Mouse (Mus musculus): ENCODE data around the gene Cyp2c23. TPM values are rescaled to one million over a fixed set of nuclear protein-coding genes. Genes with fewer than 3 reads are reported as not detected.

The Cyp2c23 gene
- polyA plus RNA-seq, 1 experiment from 2014 or later = not detected

DNA sequence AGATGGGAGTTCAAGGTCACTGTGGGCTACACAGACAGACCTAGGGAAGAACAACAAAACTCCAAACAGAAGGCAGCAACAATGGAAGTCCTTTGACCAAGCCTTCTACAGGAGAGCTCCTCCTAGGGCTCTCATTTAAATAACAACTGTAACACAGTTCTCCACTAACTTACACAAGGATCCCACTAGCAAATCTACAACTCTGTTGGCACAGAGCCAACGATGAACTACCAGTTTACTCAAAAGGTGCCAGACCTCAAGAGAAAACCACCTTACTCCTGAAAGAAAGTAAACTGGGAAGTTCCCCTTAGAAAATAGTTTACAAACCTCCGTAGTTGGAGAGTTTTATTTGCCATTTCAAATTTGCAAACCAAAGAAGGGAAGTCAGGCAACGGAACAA is 20.3 kb upstream of the Cyp2c23 start:
- WGBS = 63% methylated on average over 3 of the region's 3 CpGs
- no peak for ATAC-seq (ENCODE audit: insufficient number of reproducible peaks, insufficient read depth, low FRiP score, low read depth)
- no peak overlapping the region for H3K9ac ChIP-seq (ENCODE audit: low read length)

DNA sequence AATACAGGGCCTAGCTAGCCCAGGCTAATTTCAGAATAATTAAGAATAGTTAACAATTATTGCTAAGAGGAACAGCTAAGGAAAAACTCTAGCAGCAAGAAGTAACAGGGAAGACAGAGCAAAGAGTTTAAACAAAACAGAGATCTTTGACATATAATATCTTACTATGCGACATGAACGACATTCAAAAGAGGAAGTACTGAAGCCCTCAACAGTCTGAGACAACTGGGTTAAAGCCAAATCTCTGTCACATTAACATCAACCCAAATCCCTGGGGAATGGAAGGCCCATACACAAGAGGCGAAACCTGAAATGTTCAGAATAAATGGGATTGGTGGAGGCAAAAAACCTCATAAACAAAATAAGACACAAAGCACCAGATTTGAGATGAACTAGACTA is 16.8 kb upstream of the Cyp2c23 start:
- Histone ChIP-seq H3K9me3 (ENCODE audit: control insufficient read depth, low read length) (no peaks in the 10 kb centered on the region), H3K27me3 (ENCODE audit: control insufficient read depth, insufficient read depth, low read length) (no peaks in the 10 kb centered on the region), H3K4me3 (ENCODE audit: control insufficient read depth in 1 of 2, insufficient read depth in 1 of 2, low read depth in 1 of 2, low read length in 2 of 2) (no peak overlapping the region), H3K4me1 (ENCODE audit: control insufficient read depth in 2 of 2, insufficient read depth in 2 of 2, low read length in 2 of 2) (no peaks in the 10 kb centered on the region), H3K4me2 (ENCODE audit: low read length) (no peak overlapping the region), H3K9ac (ENCODE audit: low read length) (no peak overlapping the region), H3K27ac (replicated peaks in 1 of 2; ENCODE audit: control insufficient read depth in 1 of 2, insufficient read depth in 1 of 2, low read depth in 2 of 2, low read length in 2 of 2) (no peak overlapping the region), H3K36me3 (ENCODE audit: control insufficient read depth, insufficient read depth, low read length) (peaks cover 34% of the 10 kb centered on the region)
- WGBS = 87% methylated on average over 3 of the region's 3 CpGs
- ATAC-seq (ENCODE audit: insufficient number of reproducible peaks, insufficient read depth, low FRiP score, low read depth) = no peak

More for the DNA sequence above, 20.3 kb upstream of the Cyp2c23 start:
- Histone ChIP-seq H3K27me3 (ENCODE audit: control insufficient read depth, insufficient read depth, low read length) (no peaks in the 10 kb centered on the region), H3K9me3 (ENCODE audit: control insufficient read depth, low read length) (no peaks in the 10 kb centered on the region), H3K4me3 (ENCODE audit: control insufficient read depth in 1 of 2, insufficient read depth in 1 of 2, low read depth in 1 of 2, low read length in 2 of 2) (no peak overlapping the region), H3K36me3 (ENCODE audit: control insufficient read depth, insufficient read depth, low read length) (peaks cover 47% of the 10 kb centered on the region), H3K27ac (replicated peaks in 1 of 2; ENCODE audit: control insufficient read depth in 1 of 2, insufficient read depth in 1 of 2, low read depth in 2 of 2, low read length in 2 of 2) (no peak overlapping the region), H3K4me2 (ENCODE audit: low read length) (no peak overlapping the region), H3K4me1 (ENCODE audit: control insufficient read depth in 2 of 2, insufficient read depth in 2 of 2, low read length in 2 of 2) (no peaks in the 10 kb centered on the region)

DNA sequence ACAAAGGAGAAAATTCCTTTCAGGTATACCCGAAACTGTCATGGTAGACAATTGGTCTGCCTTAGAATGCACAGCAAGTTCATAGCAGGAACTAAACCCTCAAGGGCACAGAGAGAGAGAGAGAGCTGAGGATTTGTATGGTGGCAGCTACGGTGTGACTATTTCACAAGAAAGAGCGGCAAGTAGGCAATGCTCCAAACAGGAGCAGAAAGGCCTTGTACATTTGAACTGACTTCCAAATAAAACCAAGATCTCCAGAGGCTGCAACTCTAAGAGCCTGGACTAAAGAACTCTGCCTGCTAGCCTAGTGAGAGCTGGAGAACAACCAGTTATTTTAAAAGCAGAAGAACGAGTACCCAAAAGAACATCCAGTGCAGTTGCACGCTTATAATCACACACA is 13.1 kb upstream of the Cyp2c23 start:
- Histone ChIP-seq H3K27ac (replicated peaks in 1 of 2; ENCODE audit: control insufficient read depth in 1 of 2, insufficient read depth in 1 of 2, low read depth in 2 of 2, low read length in 2 of 2) (no peak overlapping the region), H3K9me3 (ENCODE audit: control insufficient read depth, low read length) (no peaks in the 10 kb centered on the region), H3K36me3 (ENCODE audit: control insufficient read depth, insufficient read depth, low read length) (peaks cover 62% of the 10 kb centered on the region), H3K9ac (ENCODE audit: low read length) (no peak overlapping the region), H3K4me1 (ENCODE audit: control insufficient read depth in 2 of 2, insufficient read depth in 2 of 2, low read length in 2 of 2) (no peaks in the 10 kb centered on the region), H3K27me3 (ENCODE audit: control insufficient read depth, insufficient read depth, low read length) (no peaks in the 10 kb centered on the region), H3K4me2 (ENCODE audit: low read length) (no peak overlapping the region), H3K4me3 (ENCODE audit: control insufficient read depth in 1 of 2, insufficient read depth in 1 of 2, low read depth in 1 of 2, low read length in 2 of 2) (no peak overlapping the region)
- no peak for ATAC-seq (ENCODE audit: insufficient number of reproducible peaks, insufficient read depth, low FRiP score, low read depth)
- WGBS = 85% methylated on average over 5 of the region's 5 CpGs

GRCm38 (mm10) chr19:44033396-44033795 is 4.4 kb upstream of the Cyp2c23 start:
- WGBS = 88% methylated on average over 5 of the region's 5 CpGs
- H3K27me3 ChIP-seq (ENCODE audit: control insufficient read depth, insufficient read depth, low read length) = no peaks in the 10 kb centered on the region
- H3K9me3 ChIP-seq (ENCODE audit: control insufficient read depth, low read length) = no peaks in the 10 kb centered on the region
- H3K4me2 ChIP-seq (ENCODE audit: low read length) = no peak overlapping the region
- ATAC-seq (ENCODE audit: insufficient number of reproducible peaks, insufficient read depth, low FRiP score, low read depth) = no peak
- H3K4me1 ChIP-seq (ENCODE audit: control insufficient read depth in 2 of 2, insufficient read depth in 2 of 2, low read length in 2 of 2) = no peaks in the 10 kb centered on the region
- H3K27ac ChIP-seq (replicated peaks in 1 of 2; ENCODE audit: control insufficient read depth in 1 of 2, insufficient read depth in 1 of 2, low read depth in 2 of 2, low read length in 2 of 2) = no peak overlapping the region
- no peak overlapping the region for H3K9ac ChIP-seq (ENCODE audit: low read length)
- peaks cover 26% of the 10 kb centered on the region for H3K36me3 ChIP-seq (ENCODE audit: control insufficient read depth, insufficient read depth, low read length)
- H3K4me3 ChIP-seq (ENCODE audit: control insufficient read depth in 1 of 2, insufficient read depth in 1 of 2, low read depth in 1 of 2, low read length in 2 of 2) = no peak overlapping the region

DNA sequence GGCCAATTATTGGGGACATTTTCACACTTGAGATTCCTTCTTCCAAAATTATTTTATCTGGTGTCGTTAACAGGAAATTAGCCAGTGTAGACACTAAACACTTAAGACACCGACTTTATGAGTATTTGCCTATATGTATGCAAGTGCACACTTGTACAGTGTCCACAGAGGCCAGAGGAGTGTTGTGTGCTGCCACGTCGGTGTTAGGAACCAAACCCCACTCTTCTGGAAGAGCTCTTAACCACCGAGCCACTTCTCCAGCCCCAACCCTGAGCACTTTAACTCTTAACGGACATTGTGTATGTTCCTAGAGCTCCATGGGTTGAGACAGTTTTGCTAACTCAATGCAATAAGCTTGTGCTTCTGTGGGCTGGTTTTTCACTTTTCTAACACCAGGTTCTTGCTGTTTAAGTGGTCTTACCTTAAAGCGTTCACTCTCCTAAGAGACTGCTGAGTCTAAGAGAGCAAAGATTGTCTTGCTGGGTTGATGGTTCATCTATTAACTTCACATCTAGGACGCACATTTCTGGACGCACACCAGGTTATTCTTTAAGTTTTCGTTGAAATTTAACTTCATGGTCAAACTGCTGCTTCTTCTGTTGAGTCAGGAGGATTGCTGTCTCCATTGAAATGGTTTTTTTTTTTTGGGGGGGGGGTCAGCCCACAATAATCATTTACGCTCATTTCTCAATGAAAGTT is 3.2 kb upstream of the Cyp2c23 start:
- H3K9me3 ChIP-seq (ENCODE audit: control insufficient read depth, low read length) = no peaks in the 10 kb centered on the region
- no peak overlapping the region for H3K4me3 ChIP-seq (ENCODE audit: control insufficient read depth in 1 of 2, insufficient read depth in 1 of 2, low read depth in 1 of 2, low read length in 2 of 2)
- H3K4me2 ChIP-seq (ENCODE audit: low read length) = no peak overlapping the region
- no peak overlapping the region for H3K27ac ChIP-seq (replicated peaks in 1 of 2; ENCODE audit: control insufficient read depth in 1 of 2, insufficient read depth in 1 of 2, low read depth in 2 of 2, low read length in 2 of 2)
- peaks cover 14% of the 10 kb centered on the region for H3K36me3 ChIP-seq (ENCODE audit: control insufficient read depth, insufficient read depth, low read length)
- ATAC-seq (ENCODE audit: insufficient number of reproducible peaks, insufficient read depth, low FRiP score, low read depth) = no peak
- WGBS = 84% methylated on average over 11 of the region's 11 CpGs
- H3K27me3 ChIP-seq (ENCODE audit: control insufficient read depth, insufficient read depth, low read length) = no peaks in the 10 kb centered on the region
- no peaks in the 10 kb centered on the region; a peak in 1 of 4 replicates for H3K4me1 ChIP-seq (ENCODE audit: control insufficient read depth in 2 of 2, insufficient read depth in 2 of 2, low read length in 2 of 2)
- no peak overlapping the region for H3K9ac ChIP-seq (ENCODE audit: low read length)

DNA sequence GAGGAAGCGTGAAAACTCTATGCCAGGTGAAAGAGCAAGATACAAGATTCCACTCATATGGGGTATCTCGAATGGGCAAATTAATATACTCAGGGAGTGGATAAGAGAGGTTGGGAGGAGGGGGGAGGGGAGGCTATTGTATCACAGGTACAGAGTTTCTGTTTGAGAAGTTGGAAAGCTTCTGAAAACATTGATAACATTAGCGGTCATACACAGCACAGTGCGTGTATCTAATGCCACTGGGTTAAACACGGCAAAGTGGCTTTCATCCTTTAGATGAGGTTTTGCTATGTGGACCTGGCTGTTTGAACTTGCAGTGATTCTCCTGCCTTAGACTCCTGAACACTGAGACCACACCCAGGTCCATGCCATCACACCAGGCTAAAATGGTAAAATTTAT is 1.0 kb upstream of the Cyp2c23 start:
- H3K4me3 ChIP-seq (ENCODE audit: control insufficient read depth in 1 of 2, insufficient read depth in 1 of 2, low read depth in 1 of 2, low read length in 2 of 2) = no peak overlapping the region
- no peaks in the 10 kb centered on the region; a peak in 1 of 4 replicates for H3K4me1 ChIP-seq (ENCODE audit: control insufficient read depth in 2 of 2, insufficient read depth in 2 of 2, low read length in 2 of 2)
- ATAC-seq (ENCODE audit: insufficient number of reproducible peaks, insufficient read depth, low FRiP score, low read depth) = no peak
- no peaks in the 10 kb centered on the region for H3K9me3 ChIP-seq (ENCODE audit: control insufficient read depth, low read length)
- H3K27me3 ChIP-seq (ENCODE audit: control insufficient read depth, insufficient read depth, low read length) = no peaks in the 10 kb centered on the region
- no peak overlapping the region for H3K4me2 ChIP-seq (ENCODE audit: low read length)
- H3K9ac ChIP-seq (ENCODE audit: low read length) = no peak overlapping the region
- no peaks in the 10 kb centered on the region; the same call in 1 of the 2 replicates for H3K36me3 ChIP-seq (ENCODE audit: control insufficient read depth, insufficient read depth, low read length)
- 82% methylated on average over 5 of the region's 5 CpGs for WGBS
- no peak overlapping the region for H3K27ac ChIP-seq (replicated peaks in 1 of 2; ENCODE audit: control insufficient read depth in 1 of 2, insufficient read depth in 1 of 2, low read depth in 2 of 2, low read length in 2 of 2)

- Histone ChIP-seq H3K27ac (replicated peaks in 1 of 2; ENCODE audit: control insufficient read depth in 1 of 2, insufficient read depth in 1 of 2, low read depth in 2 of 2, low read length in 2 of 2) (no peak overlapping the region), H3K27me3 (ENCODE audit: control insufficient read depth, insufficient read depth, low read length) (no peaks in the 10 kb centered on the region), H3K4me2 (ENCODE audit: low read length) (no peak overlapping the region), H3K36me3 (ENCODE audit: control insufficient read depth, insufficient read depth, low read length) (no peaks in the 10 kb centered on the region), H3K9ac (ENCODE audit: low read length) (no peak overlapping the region), H3K4me1 (ENCODE audit: control insufficient read depth in 2 of 2, insufficient read depth in 2 of 2, low read length in 2 of 2) (no peaks in the 10 kb centered on the region; a peak in 1 of 4 replicates), H3K4me3 (ENCODE audit: control insufficient read depth in 1 of 2, insufficient read depth in 1 of 2, low read depth in 1 of 2, low read length in 2 of 2) (no peak overlapping the region), H3K9me3 (ENCODE audit: control insufficient read depth, low read length) (no peaks in the 10 kb centered on the region)
- ATAC-seq (ENCODE audit: insufficient number of reproducible peaks, insufficient read depth, low FRiP score, low read depth) = no peak
- 55% methylated on average over 8 of the region's 8 CpGs for WGBS
These were observed 2.0 kb downstream of the Cyp2c23 start for GRCm38 (mm10) chr19:44026956-44027530.
